Mouse (Mus musculus) cerebellum, postnatal 25 days (tissue): ENCODE data around the gene Mark4.
A peak's percentile ranks its signal among the peaks of the same experiment; 100 is the strongest.

ENCODE experiments used
- DNase-seq, 2 experiments: peaks; one replicate each; pipeline ENCODE4 v3.0.0; 2021; ENCODE audit warnings: mixed read lengths in 2 of 2

Mark4 gene

GRCm38 (mm10) chr7:19469404-19469803 lies 10.8 kb upstream of the Mark4 start:
- DNase-seq: no peak

GRCm38 (mm10) chr7:19468279-19468678 lies 9.7 kb upstream of the Mark4 start:
- no peak for DNase-seq

GRCm38 (mm10) chr7:19467638-19468037 lies 9.0 kb upstream of the Mark4 start:
- no peak for DNase-seq

- DNase-seq: no peak
Observed at GRCm38 (mm10) chr7:19466602-19467145, 8.1 kb upstream of the Mark4 start.

- DNase-seq: no peak
Observed at GRCm38 (mm10) chr7:19464367-19465307, 6.0 kb upstream of the Mark4 start.

- no peak for DNase-seq
Observed at GRCm38 (mm10) chr7:19462884-19463381, 4.3 kb upstream of the Mark4 start, which contains the start of gene Exoc3l2. Exoc3l2 (plus strand) TSS chr7:19463331.

GRCm38 (mm10) chr7:19462443-19462842 lies 3.8 kb upstream of the Mark4 start:
- no peak for DNase-seq

- peak; percentile 74 to 83 for DNase-seq
Observed at GRCm38 (mm10) chr7:19461488-19461887, 2.9 kb upstream of the Mark4 start.

GRCm38 (mm10) chr7:19460500-19460899 lies 1.9 kb upstream of the Mark4 start:
- DNase-seq: no peak

GRCm38 (mm10) chr7:19459144-19459870 lies 686 bp upstream of the Mark4 start:
- no peak for DNase-seq

GRCm38 (mm10) chr7:19458072-19458486 lies 542 bp downstream of the Mark4 start:
- DNase-seq: peak in 1 of 2 experiments; percentile 67

- peak in 1 of 2 experiments; percentile 45 for DNase-seq
Observed at GRCm38 (mm10) chr7:19457414-19458071, 1.1 kb downstream of the Mark4 start.

GRCm38 (mm10) chr7:19456628-19457027 lies 2.0 kb downstream of the Mark4 start:
- no peak for DNase-seq

GRCm38 (mm10) chr7:19455819-19456495 lies 2.7 kb downstream of the Mark4 start:
- DNase-seq: peak; percentile 34 to 45

GRCm38 (mm10) chr7:19455186-19455585 lies 3.4 kb downstream of the Mark4 start:
- DNase-seq: no peak

- DNase-seq: peak in 1 of 2 experiments; percentile 43
Observed at GRCm38 (mm10) chr7:19449165-19449564, 9.5 kb downstream of the Mark4 start.

GRCm38 (mm10) chr7:19447689-19448088 lies 10.9 kb downstream of the Mark4 start:
- peak; percentile 75 to 83 for DNase-seq

- no peak for DNase-seq
Observed at GRCm38 (mm10) chr7:19444801-19445200, 13.8 kb downstream of the Mark4 start.

GRCm38 (mm10) chr7:19443344-19443743 lies 15.3 kb downstream of the Mark4 start:
- DNase-seq: peak; percentile 93 to 96

GRCm38 (mm10) chr7:19441448-19442091 lies 17.1 kb downstream of the Mark4 start:
- no peak for DNase-seq

- DNase-seq: no peak
Observed at GRCm38 (mm10) chr7:19437048-19437447, 21.6 kb downstream of the Mark4 start.
